Mouse (Mus musculus): ENCODE results near the gene Arnt2. TPM values are rescaled to one million over a fixed set of nuclear protein-coding genes. Genes with fewer than 3 reads are reported as not detected.
A peak's percentile ranks its signal among the peaks of the same experiment; 100 is the strongest.

The Arnt2 gene
- polyA plus RNA-seq, 1 experiment from 2014 or later, result 40.9 TPM

- no peak for ATAC-seq (replicated peaks; ENCODE audit: low FRiP score)
These were observed 25.2 kb downstream of the Arnt2 start for GRCm38 (mm10) chr7:84384778-84385177.

GRCm38 (mm10) chr7:84384086-84384485, 25.9 kb downstream of the Arnt2 start:
- Histone ChIP-seq H3K9ac (ENCODE audit: low read length) (no peak overlapping the region), H3K4me3 (ENCODE audit: low read depth, low read length) (no peak overlapping the region), H3K27me3 (ENCODE audit: control insufficient read depth, insufficient read depth, low read length) (no peaks in the 10 kb centered on the region), H3K36me3 (ENCODE audit: control insufficient read depth, insufficient read depth, low read length) (no peaks in the 10 kb centered on the region), H3K27ac (ENCODE audit: low read depth, low read length) (no peak overlapping the region), H3K9me3 (ENCODE audit: control insufficient read depth, low read length) (no peaks in the 10 kb centered on the region), H3K4me2 (ENCODE audit: low read depth, low read length, severe bottlenecking) (no peak overlapping the region), H3K4me1 (replicated peaks; ENCODE audit: control insufficient read depth, insufficient read depth, low read length) (no peaks in the 10 kb centered on the region)
- DNase-seq (ENCODE audit: low spot score) (peak; percentile 5), ATAC-seq (replicated peaks; ENCODE audit: low FRiP score) (no peak)
- WGBS, result 91% methylated on average over 7 of the region's 7 CpGs

More at GRCm38 (mm10) chr7:84384778-84385177, 25.2 kb downstream of the Arnt2 start:
- Histone ChIP-seq H3K36me3 (ENCODE audit: control insufficient read depth, insufficient read depth, low read length) (no peaks in the 10 kb centered on the region), H3K27ac (ENCODE audit: low read depth, low read length) (no peak overlapping the region), H3K4me3 (ENCODE audit: low read depth, low read length) (no peak overlapping the region), H3K9me3 (ENCODE audit: control insufficient read depth, low read length) (no peaks in the 10 kb centered on the region), H3K4me1 (replicated peaks; ENCODE audit: control insufficient read depth, insufficient read depth, low read length) (no peaks in the 10 kb centered on the region), H3K9ac (ENCODE audit: low read length) (no peak overlapping the region), H3K4me2 (ENCODE audit: low read depth, low read length, severe bottlenecking) (no peak overlapping the region), H3K27me3 (ENCODE audit: control insufficient read depth, insufficient read depth, low read length) (no peaks in the 10 kb centered on the region)
- 92% methylated on average over 4 of the region's 4 CpGs for WGBS
- DNase-seq (ENCODE audit: low spot score), result no peak

- Histone ChIP-seq H3K4me2 (ENCODE audit: low read depth, low read length, severe bottlenecking) (no peak overlapping the region), H3K36me3 (ENCODE audit: control insufficient read depth, insufficient read depth, low read length) (no peaks in the 10 kb centered on the region), H3K4me3 (ENCODE audit: low read depth, low read length) (no peak overlapping the region), H3K27me3 (ENCODE audit: control insufficient read depth, insufficient read depth, low read length) (no peaks in the 10 kb centered on the region), H3K4me1 (replicated peaks; ENCODE audit: control insufficient read depth, insufficient read depth, low read length) (no peaks in the 10 kb centered on the region), H3K27ac (ENCODE audit: low read depth, low read length) (no peak overlapping the region), H3K9ac (ENCODE audit: low read length) (no peak overlapping the region), H3K9me3 (ENCODE audit: control insufficient read depth, low read length) (no peaks in the 10 kb centered on the region)
- 83% methylated on average over 3 of the region's 3 CpGs for WGBS
- peak; percentile 11 for DNase-seq (ENCODE audit: low spot score)
- no peak for ATAC-seq (replicated peaks; ENCODE audit: low FRiP score)
These were observed 27.6 kb downstream of the Arnt2 start for GRCm38 (mm10) chr7:84382346-84382745.

GRCm38 (mm10) chr7:84380810-84381209, 29.2 kb downstream of the Arnt2 start:
- H3K4me1 ChIP-seq (replicated peaks; ENCODE audit: control insufficient read depth, insufficient read depth, low read length), result no peaks in the 10 kb centered on the region
- ATAC-seq (replicated peaks; ENCODE audit: low FRiP score) (no peak), DNase-seq (ENCODE audit: low spot score) (peak; percentile 35)
- no peak overlapping the region for H3K27ac ChIP-seq (ENCODE audit: low read depth, low read length)
- no peak overlapping the region for H3K9ac ChIP-seq (ENCODE audit: low read length)
- no peaks in the 10 kb centered on the region for H3K27me3 ChIP-seq (ENCODE audit: control insufficient read depth, insufficient read depth, low read length)
- H3K9me3 ChIP-seq (ENCODE audit: control insufficient read depth, low read length), result no peaks in the 10 kb centered on the region
- H3K4me3 ChIP-seq (ENCODE audit: low read depth, low read length), result no peak overlapping the region
- no peak overlapping the region for H3K4me2 ChIP-seq (ENCODE audit: low read depth, low read length, severe bottlenecking)
- no peaks in the 10 kb centered on the region for H3K36me3 ChIP-seq (ENCODE audit: control insufficient read depth, insufficient read depth, low read length)

- Histone ChIP-seq H3K4me2 (ENCODE audit: low read depth, low read length, severe bottlenecking) (no peak overlapping the region), H3K4me3 (ENCODE audit: low read depth, low read length) (no peak overlapping the region), H3K4me1 (replicated peaks; ENCODE audit: control insufficient read depth, insufficient read depth, low read length) (no peaks in the 10 kb centered on the region), H3K9me3 (ENCODE audit: control insufficient read depth, low read length) (no peaks in the 10 kb centered on the region), H3K36me3 (ENCODE audit: control insufficient read depth, insufficient read depth, low read length) (no peaks in the 10 kb centered on the region), H3K9ac (ENCODE audit: low read length) (no peak overlapping the region), H3K27ac (ENCODE audit: low read depth, low read length) (no peak overlapping the region), H3K27me3 (ENCODE audit: control insufficient read depth, insufficient read depth, low read length) (no peaks in the 10 kb centered on the region)
- 86% methylated on average over 5 of the region's 5 CpGs for WGBS
- ATAC-seq (replicated peaks; ENCODE audit: low FRiP score), result no peak
- peak; percentile 21 for DNase-seq (ENCODE audit: low spot score)
These were observed 32.6 kb downstream of the Arnt2 start for GRCm38 (mm10) chr7:84377330-84377729.

GRCm38 (mm10) chr7:84373691-84374090, 36.3 kb downstream of the Arnt2 start:
- 89% methylated on average over 4 of the region's 4 CpGs for WGBS
- ATAC-seq (replicated peaks; ENCODE audit: low FRiP score) (no peak), DNase-seq (ENCODE audit: low spot score) (peak; percentile 18)
- H3K27me3 ChIP-seq (ENCODE audit: control insufficient read depth, insufficient read depth, low read length), result no peaks in the 10 kb centered on the region
- H3K4me2 ChIP-seq (ENCODE audit: low read depth, low read length, severe bottlenecking), result no peak overlapping the region
- no peak overlapping the region for H3K9ac ChIP-seq (ENCODE audit: low read length)
- H3K27ac ChIP-seq (ENCODE audit: low read depth, low read length), result no peak overlapping the region
- H3K36me3 ChIP-seq (ENCODE audit: control insufficient read depth, insufficient read depth, low read length), result no peaks in the 10 kb centered on the region
- no peaks in the 10 kb centered on the region for H3K9me3 ChIP-seq (ENCODE audit: control insufficient read depth, low read length)
- no peak overlapping the region for H3K4me3 ChIP-seq (ENCODE audit: low read depth, low read length)
- no peaks in the 10 kb centered on the region for H3K4me1 ChIP-seq (replicated peaks; ENCODE audit: control insufficient read depth, insufficient read depth, low read length)

GRCm38 (mm10) chr7:84372871-84373270, 37.1 kb downstream of the Arnt2 start:
- DNase-seq (ENCODE audit: low spot score), result peak; percentile 17
- Histone ChIP-seq H3K9ac (ENCODE audit: low read length) (no peak overlapping the region), H3K4me1 (replicated peaks; ENCODE audit: control insufficient read depth, insufficient read depth, low read length) (no peaks in the 10 kb centered on the region), H3K27ac (ENCODE audit: low read depth, low read length) (no peak overlapping the region), H3K4me3 (ENCODE audit: low read depth, low read length) (no peak overlapping the region), H3K4me2 (ENCODE audit: low read depth, low read length, severe bottlenecking) (no peak overlapping the region), H3K9me3 (ENCODE audit: control insufficient read depth, low read length) (no peaks in the 10 kb centered on the region), H3K36me3 (ENCODE audit: control insufficient read depth, insufficient read depth, low read length) (no peaks in the 10 kb centered on the region), H3K27me3 (ENCODE audit: control insufficient read depth, insufficient read depth, low read length) (no peaks in the 10 kb centered on the region)
- no peak for ATAC-seq (replicated peaks; ENCODE audit: low FRiP score)
- 95% methylated on average over 1 of the region's 1 CpGs for WGBS

GRCm38 (mm10) chr7:84372280-84372679, 37.7 kb downstream of the Arnt2 start:
- H3K4me3 ChIP-seq (ENCODE audit: low read depth, low read length), result no peak overlapping the region
- H3K27me3 ChIP-seq (ENCODE audit: control insufficient read depth, insufficient read depth, low read length), result no peaks in the 10 kb centered on the region
- H3K36me3 ChIP-seq (ENCODE audit: control insufficient read depth, insufficient read depth, low read length), result no peaks in the 10 kb centered on the region
- H3K4me1 ChIP-seq (replicated peaks; ENCODE audit: control insufficient read depth, insufficient read depth, low read length), result no peaks in the 10 kb centered on the region
- H3K4me2 ChIP-seq (ENCODE audit: low read depth, low read length, severe bottlenecking), result no peak overlapping the region
- H3K9ac ChIP-seq (ENCODE audit: low read length), result no peak overlapping the region
- ATAC-seq (replicated peaks; ENCODE audit: low FRiP score) (no peak), DNase-seq (ENCODE audit: low spot score) (peak; percentile 5)
- no peak overlapping the region for H3K27ac ChIP-seq (ENCODE audit: low read depth, low read length)
- H3K9me3 ChIP-seq (ENCODE audit: control insufficient read depth, low read length), result no peaks in the 10 kb centered on the region
- 85% methylated on average over 7 of the region's 7 CpGs for WGBS

- H3K27ac ChIP-seq (ENCODE audit: low read depth, low read length), result no peak overlapping the region
These were observed 38.9 kb downstream of the Arnt2 start for GRCm38 (mm10) chr7:84370911-84371592.

More at GRCm38 (mm10) chr7:84370911-84371592, 38.9 kb downstream of the Arnt2 start:
- ATAC-seq (replicated peaks; ENCODE audit: low FRiP score), result no peak
- WGBS, result 85% methylated on average over 6 of the region's 6 CpGs
- no peak overlapping the region for H3K4me2 ChIP-seq (ENCODE audit: low read depth, low read length, severe bottlenecking)
- no peaks in the 10 kb centered on the region for H3K4me1 ChIP-seq (replicated peaks; ENCODE audit: control insufficient read depth, insufficient read depth, low read length)
- H3K27me3 ChIP-seq (ENCODE audit: control insufficient read depth, insufficient read depth, low read length), result no peaks in the 10 kb centered on the region
- no peak overlapping the region for H3K4me3 ChIP-seq (ENCODE audit: low read depth, low read length)
- H3K9me3 ChIP-seq (ENCODE audit: control insufficient read depth, low read length), result no peaks in the 10 kb centered on the region
- DNase-seq (ENCODE audit: low spot score), result peak; percentile 21
- H3K36me3 ChIP-seq (ENCODE audit: control insufficient read depth, insufficient read depth, low read length), result no peaks in the 10 kb centered on the region
- H3K9ac ChIP-seq (ENCODE audit: low read length), result no peak overlapping the region
